Mouse (Mus musculus): ENCODE data around the gene Col8a1. TPM values are rescaled to one million over a fixed set of nuclear protein-coding genes. Genes with fewer than 3 reads are reported as not detected.

Col8a1 gene
- polyA plus RNA-seq (2015; fragmentation: Nextera tagmentation; extraction: Ambion mirVana) = 1.2 and 1.3 TPM in 2 replicates

- Histone ChIP-seq H3K9me3 (ENCODE audit: low read length) (no peaks in the 10 kb centered on the region), H3K36me3 (ENCODE audit: insufficient read depth, low read length) (no peaks in the 10 kb centered on the region), H3K4me1 (ENCODE audit: insufficient read depth, low read depth, low read length) (no peaks in the 10 kb centered on the region), H3K9ac (replicated peaks; ENCODE audit: low read depth) (no peak within 1 kb of the TSS), H3K4me2 (replicated peaks; ENCODE audit: low read depth, low read length) (peak within 1 kb of the TSS; percentile 48), H3K27ac (ENCODE audit: low read length) (no peak within 1 kb of the TSS), H3K4me3 (ENCODE audit: low read depth, low read length) (peak within 1 kb of the TSS; percentile 16), H3K27me3 (replicated peaks; ENCODE audit: insufficient read depth, low read length) (no peaks in the 10 kb centered on the region)
- 4% methylated on average over 19 of the region's 19 CpGs for WGBS
- ATAC-seq = no peak
- DNase-seq (ENCODE audit: low spot score) = no peak
- TF ChIP-seq EP300 (IDR thresholded peaks at IDR 0.05) (no peak), CTCF (IDR thresholded peaks at IDR 0.05) (no peak)
Measured at GRCm38 (mm10) chr16:57754526-57755125, at the start of gene Col8a1. Gene Col8a1, minus strand, starts transcription at chr16:57754737.

- H3K4me2 ChIP-seq (replicated peaks; ENCODE audit: low read depth, low read length) = no peak overlapping the region
- no peak overlapping the region for H3K27ac ChIP-seq (ENCODE audit: low read length)
- no peaks in the 10 kb centered on the region for H3K4me1 ChIP-seq (ENCODE audit: insufficient read depth, low read depth, low read length)
- ATAC-seq (no peak), DNase-seq (ENCODE audit: low spot score) (no peak)
- no peak overlapping the region for H3K4me3 ChIP-seq (ENCODE audit: low read depth, low read length)
- TF ChIP-seq CTCF (IDR thresholded peaks at IDR 0.05) (no peak), EP300 (IDR thresholded peaks at IDR 0.05) (no peak)
- WGBS = 73% methylated on average over 2 of the region's 2 CpGs
- H3K27me3 ChIP-seq (replicated peaks; ENCODE audit: insufficient read depth, low read length) = no peaks in the 10 kb centered on the region
- H3K9ac ChIP-seq (replicated peaks; ENCODE audit: low read depth) = no peak overlapping the region
- no peaks in the 10 kb centered on the region for H3K36me3 ChIP-seq (ENCODE audit: insufficient read depth, low read length)
- no peaks in the 10 kb centered on the region for H3K9me3 ChIP-seq (ENCODE audit: low read length)
Measured at GRCm38 (mm10) chr16:57801886-57802285, 47.3 kb upstream of the Col8a1 start.

- Histone ChIP-seq H3K27ac (ENCODE audit: low read length) (no peak overlapping the region), H3K27me3 (replicated peaks; ENCODE audit: insufficient read depth, low read length) (no peaks in the 10 kb centered on the region), H3K4me2 (replicated peaks; ENCODE audit: low read depth, low read length) (no peak overlapping the region), H3K4me1 (ENCODE audit: insufficient read depth, low read depth, low read length) (no peaks in the 10 kb centered on the region), H3K4me3 (ENCODE audit: low read depth, low read length) (no peak overlapping the region), H3K36me3 (ENCODE audit: insufficient read depth, low read length) (no peaks in the 10 kb centered on the region), H3K9me3 (ENCODE audit: low read length) (no peaks in the 10 kb centered on the region), H3K9ac (replicated peaks; ENCODE audit: low read depth) (no peak overlapping the region)
- WGBS = 52% methylated on average over 6 of the region's 6 CpGs
- TF ChIP-seq CTCF (IDR thresholded peaks at IDR 0.05) = no peak
- no peak for TF ChIP-seq EP300 (IDR thresholded peaks at IDR 0.05)
- ATAC-seq (no peak), DNase-seq (ENCODE audit: low spot score) (no peak)
Measured at GRCm38 (mm10) chr16:57796321-57796720, 41.8 kb upstream of the Col8a1 start.

- H3K27ac ChIP-seq (ENCODE audit: low read length) = no peak overlapping the region
- DNase-seq (ENCODE audit: low spot score) = no peak
- TF ChIP-seq EP300 (IDR thresholded peaks at IDR 0.05) = no peak
- TF ChIP-seq CTCF (IDR thresholded peaks at IDR 0.05) = no peak
- H3K4me1 ChIP-seq (ENCODE audit: insufficient read depth, low read depth, low read length) = no peaks in the 10 kb centered on the region
- H3K4me3 ChIP-seq (ENCODE audit: low read depth, low read length) = no peak overlapping the region
- no peaks in the 10 kb centered on the region for H3K27me3 ChIP-seq (replicated peaks; ENCODE audit: insufficient read depth, low read length)
- no peak for ATAC-seq
- no peak overlapping the region for H3K4me2 ChIP-seq (replicated peaks; ENCODE audit: low read depth, low read length)
- no peaks in the 10 kb centered on the region for H3K9me3 ChIP-seq (ENCODE audit: low read length)
- no peaks in the 10 kb centered on the region for H3K36me3 ChIP-seq (ENCODE audit: insufficient read depth, low read length)
- no peak overlapping the region for H3K9ac ChIP-seq (replicated peaks; ENCODE audit: low read depth)
Measured at GRCm38 (mm10) chr16:57779011-57779410, 24.5 kb upstream of the Col8a1 start.

- no peaks in the 10 kb centered on the region for H3K27me3 ChIP-seq (replicated peaks; ENCODE audit: insufficient read depth, low read length)
- TF ChIP-seq CTCF (IDR thresholded peaks at IDR 0.05) (no peak), EP300 (IDR thresholded peaks at IDR 0.05) (no peak)
- H3K9ac ChIP-seq (replicated peaks; ENCODE audit: low read depth) = no peak overlapping the region
- H3K4me2 ChIP-seq (replicated peaks; ENCODE audit: low read depth, low read length) = no peak overlapping the region
- DNase-seq (ENCODE audit: low spot score) = peak; percentile 55
- 49% methylated on average over 3 of the region's 3 CpGs for WGBS
- no peaks in the 10 kb centered on the region for H3K9me3 ChIP-seq (ENCODE audit: low read length)
- no peak overlapping the region for H3K4me3 ChIP-seq (ENCODE audit: low read depth, low read length)
- no peaks in the 10 kb centered on the region for H3K36me3 ChIP-seq (ENCODE audit: insufficient read depth, low read length)
- no peak overlapping the region for H3K27ac ChIP-seq (ENCODE audit: low read length)
- H3K4me1 ChIP-seq (ENCODE audit: insufficient read depth, low read depth, low read length) = no peaks in the 10 kb centered on the region
- ATAC-seq = peak; percentile 33; the same call in 1 of the 2 replicates
Measured at GRCm38 (mm10) chr16:57765615-57766014, 11.1 kb upstream of the Col8a1 start.

GRCm38 (mm10) chr16:57759862-57760261, 5.3 kb upstream of the Col8a1 start:
- H3K9ac ChIP-seq (replicated peaks; ENCODE audit: low read depth) = no peak overlapping the region
- no peak overlapping the region for H3K4me3 ChIP-seq (ENCODE audit: low read depth, low read length)
- H3K27ac ChIP-seq (ENCODE audit: low read length) = no peak overlapping the region
- no peak overlapping the region for H3K4me2 ChIP-seq (replicated peaks; ENCODE audit: low read depth, low read length)
- no peak for ATAC-seq
- WGBS = 69% methylated on average over 2 of the region's 2 CpGs
- no peak for TF ChIP-seq CTCF (IDR thresholded peaks at IDR 0.05)
- no peak for TF ChIP-seq EP300 (IDR thresholded peaks at IDR 0.05)
- H3K27me3 ChIP-seq (replicated peaks; ENCODE audit: insufficient read depth, low read length) = no peaks in the 10 kb centered on the region
- no peaks in the 10 kb centered on the region for H3K9me3 ChIP-seq (ENCODE audit: low read length)
- DNase-seq (ENCODE audit: low spot score) = no peak
- no peaks in the 10 kb centered on the region for H3K4me1 ChIP-seq (ENCODE audit: insufficient read depth, low read depth, low read length)
- no peaks in the 10 kb centered on the region for H3K36me3 ChIP-seq (ENCODE audit: insufficient read depth, low read length)

- DNase-seq (ENCODE audit: low spot score) (no peak), ATAC-seq (no peak)
- 41% methylated on average over 5 of the region's 5 CpGs for WGBS
- no peak for TF ChIP-seq CTCF (IDR thresholded peaks at IDR 0.05)
- TF ChIP-seq EP300 (IDR thresholded peaks at IDR 0.05) = no peak
- Histone ChIP-seq H3K9me3 (ENCODE audit: low read length) (no peaks in the 10 kb centered on the region), H3K36me3 (ENCODE audit: insufficient read depth, low read length) (no peaks in the 10 kb centered on the region), H3K27me3 (replicated peaks; ENCODE audit: insufficient read depth, low read length) (no peaks in the 10 kb centered on the region), H3K4me2 (replicated peaks; ENCODE audit: low read depth, low read length) (no peak overlapping the region), H3K27ac (ENCODE audit: low read length) (no peak overlapping the region), H3K4me3 (ENCODE audit: low read depth, low read length) (no peak overlapping the region), H3K4me1 (ENCODE audit: insufficient read depth, low read depth, low read length) (no peaks in the 10 kb centered on the region), H3K9ac (replicated peaks; ENCODE audit: low read depth) (no peak overlapping the region)
Measured at GRCm38 (mm10) chr16:57755708-57756107, 1.2 kb upstream of the Col8a1 start.

All from lung, postnatal 0 days (tissue).